Mouse (Mus musculus) central nervous system, embryonic 18 days (tissue): ENCODE results near the gene Pramel5. TPM values are rescaled to one million over a fixed set of nuclear protein-coding genes. Genes with fewer than 3 reads are reported as not detected.

ENCODE experiments used
- polyA plus RNA-seq: library from polyadenylated mRNA; depleted of rRNA; stranded (reverse); fragments of >200 nt; gene quantifications from 2 replicates; pipeline ENCODE4 v1.2.3, GENCODE M21; 2012; rRNA removed

Gene Pramel5
- polyA plus RNA-seq: not detected in 2 replicates

DNA sequence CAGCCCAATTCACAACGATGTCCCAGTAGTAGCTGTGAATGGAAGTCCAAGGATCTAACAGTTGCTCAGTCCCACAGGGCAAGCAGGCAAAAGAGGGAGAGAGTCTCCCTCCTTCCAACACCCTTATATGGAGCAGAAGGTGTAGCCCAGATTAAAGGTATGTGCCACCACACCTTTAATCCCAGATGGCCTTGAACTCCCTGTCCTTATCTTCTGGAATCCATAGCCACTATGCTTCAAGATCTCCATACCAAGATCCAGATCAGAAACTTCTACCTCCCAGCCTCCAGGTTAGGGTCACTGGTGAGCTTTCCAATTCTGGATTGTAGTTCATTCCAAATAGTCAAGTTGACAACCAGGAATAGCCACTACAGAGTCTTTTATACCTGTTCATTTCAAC, at the start of gene Pramel5:
Pramel5 (minus strand) TSS at position 101 of the 400 bp plus-strand sequence.

DNA sequence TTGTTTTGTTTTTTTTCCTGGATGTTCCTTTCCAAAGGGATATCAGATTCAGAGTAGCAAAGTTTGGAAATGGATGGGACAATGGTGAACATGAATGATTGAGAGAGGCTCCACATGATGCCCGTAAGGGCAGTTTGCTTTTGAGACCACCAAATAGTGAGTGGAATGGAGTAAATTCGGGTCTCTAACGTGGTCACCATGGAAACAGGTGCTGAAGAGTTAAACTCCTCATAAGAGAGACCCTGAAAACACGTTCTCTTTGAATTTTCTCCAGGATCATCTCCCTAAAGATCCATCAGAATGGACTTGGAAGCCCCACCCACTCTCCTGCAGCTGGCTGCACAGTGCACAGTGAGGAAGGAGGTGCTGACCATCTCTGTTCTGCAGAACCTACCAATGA, 49.7 kb upstream of the Pramel5 start, which contains the start of gene Gm13128:
Gm13128 (plus strand) TSS at position 301 of the 400 bp plus-strand sequence.

Other genes starting within 250 kb of the Pramel5 start
- gene Pramel4, start 221.4 kb downstream of the Pramel5 start, polyA plus RNA-seq: not detected in 2 replicates
- not detected in 2 replicates for gene Gm13102, start 174.0 kb downstream of the Pramel5 start, polyA plus RNA-seq
- not detected in 2 replicates for gene Oog3, start 117.8 kb downstream of the Pramel5 start, polyA plus RNA-seq
- not detected in 2 replicates for gene Oog2, start 89.8 kb downstream of the Pramel5 start, polyA plus RNA-seq
- gene C87977, start 67.2 kb downstream of the Pramel5 start, polyA plus RNA-seq: not detected in 2 replicates
- gene Gm13128, start 49.8 kb upstream of the Pramel5 start, polyA plus RNA-seq: not detected in 2 replicates
- not detected in 2 replicates for gene Gm13119, start 77.5 kb upstream of the Pramel5 start, polyA plus RNA-seq
- not detected in 2 replicates for gene Pramef20, start 97.4 kb upstream of the Pramel5 start, polyA plus RNA-seq
- gene Pramef12, start 128.0 kb upstream of the Pramel5 start, polyA plus RNA-seq: 0.08 TPM in 1 of 2 replicates, not detected in the other
- gene 1700012P22Rik, start 158.3 kb upstream of the Pramel5 start, polyA plus RNA-seq: 0.05 TPM in 1 of 2 replicates, not detected in the other
- gene Gm9944, start 172.8 kb upstream of the Pramel5 start, polyA plus RNA-seq: not detected in 2 replicates
- not detected in 2 replicates for gene Aadacl3, start 183.3 kb upstream of the Pramel5 start, polyA plus RNA-seq
- not detected in 2 replicates for gene 9430007A20Rik, start 239.3 kb upstream of the Pramel5 start, polyA plus RNA-seq